Mouse (Mus musculus): Measurements from ENCODE around the gene Gm29735. TPM values are rescaled to one million over a fixed set of nuclear protein-coding genes. Genes with fewer than 3 reads are reported as not detected.
"Not testable (repeated sequence)": the region's sequence is repeated elsewhere in the genome, so short reads cannot be mapped to it uniquely, and the experiment has no call there.

Gene Gm29735
- polyA plus RNA-seq, 1 experiment from 2014 or later, result not detected

GRCm38 (mm10) chr7:142128843-142129242 is 28.1 kb downstream of the Gm29735 start:
- DNase-seq (ENCODE audit: low spot score), result no peak

- not testable (repeated sequence) for DNase-seq (ENCODE audit: low spot score)
Measured at GRCm38 (mm10) chr7:142120629-142121028, 36.3 kb downstream of the Gm29735 start, which contains the start of gene Gm45618. Gene Gm45618, minus strand, starts transcription at chr7:142120729.

- DNase-seq (ENCODE audit: low spot score), result no peak
Measured at GRCm38 (mm10) chr7:142119632-142120031, 37.3 kb downstream of the Gm29735 start.

Other genes starting within 250 kb of the Gm29735 start
- 50.6 and 51.6 TPM in 2 replicates for gene Tollip, start 238.6 kb downstream of the Gm29735 start, polyA plus RNA-seq (2015; fragmentation: Nextera tagmentation; extraction: Ambion mirVana)
- gene Brsk2, start 207.4 kb downstream of the Gm29735 start, polyA plus RNA-seq (2015; fragmentation: Nextera tagmentation; extraction: Ambion mirVana), result 0.32 and 0.57 TPM in 2 replicates
- gene Mob2, start 96.0 kb downstream of the Gm29735 start, polyA plus RNA-seq (2015; fragmentation: Nextera tagmentation; extraction: Ambion mirVana), result 92.2 and 93.5 TPM in 2 replicates
- 0.34 and 0.58 TPM in 2 replicates for gene Dusp8, start 61.3 kb downstream of the Gm29735 start, polyA plus RNA-seq (2015; fragmentation: Nextera tagmentation; extraction: Ambion mirVana)
- not detected in 2 replicates for gene Gm45618, start 36.4 kb downstream of the Gm29735 start, polyA plus RNA-seq (2015; fragmentation: Nextera tagmentation; extraction: Ambion mirVana)
- not detected in 2 replicates for gene Gm39115, start 21.1 kb downstream of the Gm29735 start, polyA plus RNA-seq (2015; fragmentation: Nextera tagmentation; extraction: Ambion mirVana)
- not detected in 2 replicates for gene Gm45337, start 12.5 kb downstream of the Gm29735 start, polyA plus RNA-seq (2015; fragmentation: Nextera tagmentation; extraction: Ambion mirVana)
- gene Gm4553, start 8.6 kb upstream of the Gm29735 start, polyA plus RNA-seq (2015; fragmentation: Nextera tagmentation; extraction: Ambion mirVana), result not detected in 2 replicates
- not detected in 2 replicates for gene Krtap5-2, start 18.9 kb upstream of the Gm29735 start, polyA plus RNA-seq (2015; fragmentation: Nextera tagmentation; extraction: Ambion mirVana)
- not detected in 2 replicates for gene Gm10153, start 33.3 kb upstream of the Gm29735 start, polyA plus RNA-seq (2015; fragmentation: Nextera tagmentation; extraction: Ambion mirVana)
- not detected in 2 replicates for gene Krtap5-3, start 44.3 kb upstream of the Gm29735 start, polyA plus RNA-seq (2015; fragmentation: Nextera tagmentation; extraction: Ambion mirVana)
- not detected in 2 replicates for gene Gm7579, start 54.7 kb upstream of the Gm29735 start, polyA plus RNA-seq (2015; fragmentation: Nextera tagmentation; extraction: Ambion mirVana)
- 0.16 TPM in 1 of 2 replicates, not detected in the other for gene Krtap5-5, start 72.9 kb upstream of the Gm29735 start, polyA plus RNA-seq (2015; fragmentation: Nextera tagmentation; extraction: Ambion mirVana)
- gene Gm40460, start 84.0 kb upstream of the Gm29735 start, polyA plus RNA-seq (2015; fragmentation: Nextera tagmentation; extraction: Ambion mirVana), result not detected in 2 replicates
- gene Gm2431, start 101.2 kb upstream of the Gm29735 start, polyA plus RNA-seq (2015; fragmentation: Nextera tagmentation; extraction: Ambion mirVana), result not detected in 2 replicates
- not detected in 2 replicates for gene Gm4559, start 117.2 kb upstream of the Gm29735 start, polyA plus RNA-seq (2015; fragmentation: Nextera tagmentation; extraction: Ambion mirVana)
- gene Krtap5-1, start 140.0 kb upstream of the Gm29735 start, polyA plus RNA-seq (2015; fragmentation: Nextera tagmentation; extraction: Ambion mirVana), result not detected in 2 replicates
- not detected in 2 replicates for gene Krtap5-4, start 146.4 kb upstream of the Gm29735 start, polyA plus RNA-seq (2015; fragmentation: Nextera tagmentation; extraction: Ambion mirVana)
- gene Ifitm10, start 216.6 kb upstream of the Gm29735 start, polyA plus RNA-seq (2015; fragmentation: Nextera tagmentation; extraction: Ambion mirVana), result 8.5 and 10.6 TPM in 2 replicates
- 5.1 TPM in 1 of 2 replicates, not detected in the other for gene Gm49369, start 225.6 kb upstream of the Gm29735 start, polyA plus RNA-seq (2015; fragmentation: Nextera tagmentation; extraction: Ambion mirVana)
- gene Ctsd, start 230.9 kb upstream of the Gm29735 start, polyA plus RNA-seq (2015; fragmentation: Nextera tagmentation; extraction: Ambion mirVana), result 395 and 403 TPM in 2 replicates

All from thymus, postnatal 0 days (tissue).